Mouse (Mus musculus) erythroblast, embryonic 14.5 days (primary cell): ENCODE data around the gene Slc16a10. TPM values are rescaled to one million over a fixed set of nuclear protein-coding genes. Genes with fewer than 3 reads are reported as not detected.
"Not testable (repeated sequence)": the region's sequence is repeated elsewhere in the genome, so short reads cannot be mapped to it uniquely, and the experiment has no call there.

ENCODE experiments used
- H3K27me3 ChIP-seq: 2 replicates; pipeline ENCODE4 v1.6.1; 2012; ENCODE audit warnings: inconsistent platforms; ENCODE audit not compliant: control insufficient read depth
- H3K36me3 ChIP-seq: 2 replicates; pipeline ENCODE4 v1.6.1; 2012; ENCODE audit warnings: mild to moderate bottlenecking, inconsistent platforms; ENCODE audit not compliant: control insufficient read depth
- H3K4me1 ChIP-seq: 2 replicates; pipeline ENCODE4 v1.6.1; 2012; ENCODE audit warnings: inconsistent platforms; ENCODE audit not compliant: control insufficient read depth
- H3K4me3 ChIP-seq: replicated peaks from 2 replicates; pipeline ENCODE3; 2012; ENCODE audit warnings: moderate library complexity, mild to moderate bottlenecking, inconsistent platforms
- H3K9me3 ChIP-seq: 2 replicates; pipeline ENCODE4 v1.6.1; 2012; ENCODE audit warnings: low read length, inconsistent platforms, mixed read lengths; ENCODE audit not compliant: control insufficient read depth
- GATA1 ChIP-seq: IDR thresholded peaks from 2 replicates; pipeline ENCODE4 v1.6.1; 2012; ENCODE audit warnings: low read length, inconsistent platforms, mixed read lengths
- TAL1 ChIP-seq: IDR thresholded peaks from 3 replicates; pipeline ENCODE4 v1.6.1; 2012; ENCODE audit warnings: low read length, inconsistent platforms, mixed read lengths
- polyA plus RNA-seq: library from polyadenylated mRNA; stranded (reverse); fragments of >175 nt; gene quantifications from 2 replicates; pipeline ENCODE4 v1.2.3, GENCODE M21; 2012

The Slc16a10 gene
- polyA plus RNA-seq, 1 experiment = 11.1 TPM

DNA sequence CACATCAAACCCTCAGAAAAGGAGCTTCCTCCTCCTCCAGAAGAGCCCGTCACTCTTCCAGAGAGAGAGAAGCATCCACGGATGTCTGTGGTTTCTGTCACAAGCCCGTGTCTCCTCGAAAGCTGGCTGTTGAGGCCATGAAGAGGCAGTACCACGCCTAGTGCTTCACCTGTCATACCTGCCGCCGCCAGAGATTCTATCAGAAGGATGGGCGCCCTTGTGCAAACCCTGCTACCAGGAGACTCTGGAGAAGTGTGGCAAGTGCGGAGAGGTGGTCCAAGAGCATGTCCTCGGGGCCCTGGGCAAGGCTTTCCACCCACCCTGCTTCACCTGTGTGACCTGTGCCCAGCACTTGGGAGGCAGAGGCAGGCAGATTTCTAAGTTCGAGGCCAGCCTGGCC is 132.5 kb downstream of the Slc16a10 start:
- H3K9me3 ChIP-seq = no peaks in the 10 kb centered on the region
- no peak overlapping the region for H3K4me3 ChIP-seq
- no peaks in the 10 kb centered on the region for H3K36me3 ChIP-seq
- H3K4me1 ChIP-seq = no peaks in the 10 kb centered on the region
- H3K27me3 ChIP-seq = no peaks in the 10 kb centered on the region
- TF ChIP-seq TAL1 = no peak
- no peak for TF ChIP-seq GATA1

DNA sequence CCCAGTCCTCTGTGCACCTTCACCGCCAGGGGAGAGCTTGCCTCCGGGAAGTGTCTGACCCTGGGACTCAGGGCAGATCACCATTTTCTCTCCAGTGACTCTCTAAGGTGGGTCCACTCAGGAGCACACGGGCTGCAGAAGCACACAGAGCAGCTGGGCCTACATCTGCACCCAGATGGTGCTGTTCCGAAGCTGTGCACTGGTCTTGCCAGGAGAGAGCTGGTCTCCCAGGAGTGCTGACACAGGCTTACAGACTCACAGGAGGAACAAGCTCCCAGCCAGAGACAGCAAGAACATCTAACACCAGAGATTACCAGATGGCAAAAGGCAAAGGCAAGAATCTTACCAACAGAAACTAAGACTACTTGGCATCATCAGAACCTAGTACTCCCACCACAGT is 133.2 kb downstream of the Slc16a10 start:
- not testable (repeated sequence) for H3K27me3 ChIP-seq, H3K4me3 ChIP-seq, H3K9me3 ChIP-seq, H3K4me1 ChIP-seq, H3K36me3 ChIP-seq

DNA sequence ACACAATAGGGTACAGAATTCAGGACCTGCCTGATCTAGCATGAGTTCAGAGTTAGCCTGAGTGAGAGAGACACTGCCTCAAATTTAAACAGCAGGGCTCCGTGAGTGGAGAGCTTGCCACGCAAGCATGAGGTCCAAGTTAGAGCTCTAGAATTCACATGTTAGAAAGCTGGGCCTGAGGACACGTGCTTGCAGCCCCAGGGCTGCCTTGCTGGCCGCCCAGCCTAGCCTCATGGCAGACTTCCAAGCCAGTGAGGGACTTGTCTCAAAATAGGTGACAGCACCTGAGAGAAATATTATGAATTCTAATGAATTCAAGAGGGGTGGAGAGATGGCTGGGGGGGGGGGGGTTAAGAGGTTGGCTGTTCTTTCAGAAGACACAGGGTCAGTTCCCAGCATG is 134.1 kb downstream of the Slc16a10 start:
- Histone ChIP-seq H3K9me3 (no peaks in the 10 kb centered on the region), H3K4me3 (no peak overlapping the region), H3K27me3 (no peaks in the 10 kb centered on the region), H3K4me1 (no peaks in the 10 kb centered on the region), H3K36me3 (no peaks in the 10 kb centered on the region)
- TF ChIP-seq TAL1 = no peak
- no peak for TF ChIP-seq GATA1

DNA sequence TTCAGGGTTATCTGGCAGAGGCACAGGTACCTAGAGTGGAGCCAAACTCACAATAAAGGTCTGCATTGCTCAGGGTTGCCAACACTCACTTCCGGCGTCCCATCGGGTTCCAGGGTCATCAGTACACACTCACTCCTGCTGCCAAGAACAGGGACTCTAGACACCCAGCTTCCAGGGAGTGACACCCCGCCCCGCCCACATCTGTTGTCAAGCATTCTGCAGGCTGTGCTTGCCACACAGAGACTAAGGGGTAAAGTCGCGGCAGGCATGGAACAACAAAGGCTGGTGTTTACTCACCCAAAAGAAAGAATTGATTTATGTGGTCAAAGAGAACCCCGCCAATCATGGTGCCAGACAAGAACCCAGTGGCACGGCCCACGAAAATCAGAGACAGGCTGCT is 135.1 kb downstream of the Slc16a10 start:
- no peaks in the 10 kb centered on the region for H3K4me1 ChIP-seq
- H3K27me3 ChIP-seq = no peaks in the 10 kb centered on the region
- H3K36me3 ChIP-seq = no peaks in the 10 kb centered on the region
- no peaks in the 10 kb centered on the region for H3K9me3 ChIP-seq
- TF ChIP-seq GATA1 (no peak), TAL1 (no peak)
- no peak overlapping the region for H3K4me3 ChIP-seq

DNA sequence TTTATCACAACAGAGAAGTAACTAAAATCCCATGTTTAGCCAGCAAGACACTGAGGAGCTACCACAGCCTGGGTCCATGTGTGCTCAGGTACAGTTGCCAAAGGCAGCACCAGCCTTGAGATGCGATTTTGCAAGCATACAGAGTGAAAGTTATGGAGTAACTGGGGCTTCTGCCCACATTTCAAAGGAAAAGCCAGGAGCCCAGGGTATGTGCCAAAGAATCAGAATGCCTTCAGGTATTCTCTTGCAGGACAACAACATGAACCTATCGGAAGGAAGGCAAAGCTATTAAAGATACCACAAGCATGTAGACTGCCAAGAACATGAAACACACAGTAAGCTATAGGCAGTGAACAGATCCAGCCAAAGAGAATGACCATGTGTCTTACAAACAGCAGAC is 141.3 kb downstream of the Slc16a10 start:
- Histone ChIP-seq H3K4me1 (no peaks in the 10 kb centered on the region), H3K9me3 (no peaks in the 10 kb centered on the region), H3K4me3 (no peak overlapping the region), H3K27me3 (no peaks in the 10 kb centered on the region), H3K36me3 (no peaks in the 10 kb centered on the region)
- TF ChIP-seq TAL1 (no peak), GATA1 (no peak)

DNA sequence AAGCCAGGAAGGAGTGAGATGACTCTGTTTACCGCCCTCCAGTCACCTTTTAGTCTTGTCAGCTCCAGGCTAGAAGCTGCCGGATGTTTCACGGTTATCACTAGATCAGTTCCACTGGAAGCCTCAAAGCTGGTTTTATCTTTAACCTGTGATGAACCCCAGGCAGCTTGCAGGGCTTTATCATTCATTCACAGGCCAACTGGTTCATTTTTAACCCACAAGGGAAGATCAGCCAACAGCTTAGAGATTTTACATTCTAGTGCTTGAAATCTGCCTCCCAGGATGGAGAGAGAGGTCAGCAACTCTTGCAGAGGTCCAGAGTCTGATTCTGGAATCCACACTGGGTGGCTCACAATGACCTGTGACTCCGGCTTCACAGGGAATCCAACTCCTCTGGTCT is 150.9 kb downstream of the Slc16a10 start:
- no peak overlapping the region for H3K4me3 ChIP-seq
- H3K27me3 ChIP-seq = no peaks in the 10 kb centered on the region
- TF ChIP-seq TAL1 = no peak
- H3K9me3 ChIP-seq = peaks cover 4% of the 10 kb centered on the region; the same call in 1 of the 2 replicates
- no peaks in the 10 kb centered on the region for H3K36me3 ChIP-seq
- peaks cover 9% of the 10 kb centered on the region for H3K4me1 ChIP-seq

DNA sequence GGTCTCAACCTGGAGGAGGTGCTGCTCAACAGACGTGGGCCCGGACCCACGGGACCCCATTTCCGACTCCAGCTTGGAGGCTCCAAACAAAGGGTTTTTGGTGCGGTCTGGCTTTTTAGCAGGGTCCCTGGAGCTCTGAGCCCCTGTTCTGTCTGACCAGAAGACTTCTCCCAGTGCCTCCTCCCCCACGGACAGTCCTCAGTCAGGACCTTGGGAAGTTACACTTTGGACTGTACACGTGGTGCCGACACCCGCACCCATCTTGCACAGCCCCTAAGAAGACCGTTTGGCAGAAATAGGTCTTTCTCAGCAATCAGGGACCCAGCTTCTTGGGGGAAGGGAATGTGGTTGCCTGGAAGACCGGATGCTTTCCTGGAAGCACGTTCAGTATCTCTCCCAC is 155.6 kb downstream of the Slc16a10 start, which contains the start of gene Mfsd4b5:
Gene Mfsd4b5, minus strand, starts transcription at position 181 of the 400 bp plus-strand sequence.
- Histone ChIP-seq H3K9me3 (no peaks in the 10 kb centered on the region), H3K27me3 (no peaks in the 10 kb centered on the region), H3K4me3 (no peak within 1 kb of the TSS), H3K36me3 (no peaks in the 10 kb centered on the region), H3K4me1 (peaks cover 8% of the 10 kb centered on the region)
- TF ChIP-seq TAL1 = no peak
- TF ChIP-seq GATA1 = no peak

Other genes with a start within 250 kb of the Slc16a10 start
- gene Mfsd4b4, start 243.0 kb downstream of the Slc16a10 start, polyA plus RNA-seq = not detected in 2 replicates
- gene Mfsd4b2, start 215.3 kb downstream of the Slc16a10 start, polyA plus RNA-seq = not detected in 2 replicates
- not detected in 2 replicates for gene Mfsd4b3, start 182.1 kb downstream of the Slc16a10 start, polyA plus RNA-seq
- not detected in 2 replicates for gene Mfsd4b5, start 155.6 kb downstream of the Slc16a10 start, polyA plus RNA-seq
- gene Mfsd4b1, start 117.0 kb downstream of the Slc16a10 start, polyA plus RNA-seq = not detected in 2 replicates
- gene Rpf2, start 104.8 kb upstream of the Slc16a10 start, polyA plus RNA-seq = 0.15 and 0.19 TPM in 2 replicates
- 0.79 and 0.89 TPM in 2 replicates for gene Gtf3c6, start 115.8 kb upstream of the Slc16a10 start, polyA plus RNA-seq
- 0.27 and 0.69 TPM in 2 replicates for gene Amd1, start 159.9 kb upstream of the Slc16a10 start, polyA plus RNA-seq
- gene Cdk19, start 197.3 kb upstream of the Slc16a10 start, polyA plus RNA-seq = 0.45 and 0.47 TPM in 2 replicates